Mouse (Mus musculus) frontal cortex, postnatal 36 days (tissue): ENCODE measurements at regions not wholly inside any gene's neighbourhood (a gene's known extent, or its start where the extent isn't known, plus 50 kb on each side); places are given as distances from the start of the nearest gene placed in this dataset.

ENCODE experiments used
- DNase-seq, 2 experiments: peaks; one replicate each; pipeline ENCODE4 v3.0.0; 2022; ENCODE audit warnings: low spot score in 2 of 2

DNA sequence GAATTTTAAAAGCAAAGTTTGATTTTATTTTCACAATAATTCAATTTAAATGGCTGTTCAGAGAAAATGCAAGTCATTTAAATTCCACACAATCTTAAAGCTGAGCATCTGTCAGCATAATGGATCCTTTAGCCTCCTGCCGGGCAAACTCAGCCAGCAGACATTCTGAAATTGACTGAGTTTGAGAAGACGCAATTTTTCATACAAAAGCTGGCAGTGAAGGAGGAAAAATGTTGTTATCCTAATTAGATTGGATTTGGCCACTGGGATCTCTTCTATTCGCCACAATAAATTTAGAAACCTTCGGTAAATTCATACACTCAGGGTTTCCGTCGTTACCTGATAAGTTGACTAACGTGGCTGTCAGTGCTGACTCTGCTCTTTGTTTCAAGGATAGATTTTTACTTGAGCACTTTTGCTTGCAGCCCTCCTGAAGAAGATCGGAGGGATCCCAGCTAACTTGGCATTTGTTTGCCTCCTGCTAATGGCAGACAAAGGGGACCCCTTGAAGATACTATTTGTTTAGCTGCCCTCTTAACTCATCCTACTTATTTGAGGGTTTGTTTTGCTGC lies 244.9 kb upstream of the Fsip2 start:
- DNase-seq = peak in 1 of 2 experiments; percentile 3

DNA sequence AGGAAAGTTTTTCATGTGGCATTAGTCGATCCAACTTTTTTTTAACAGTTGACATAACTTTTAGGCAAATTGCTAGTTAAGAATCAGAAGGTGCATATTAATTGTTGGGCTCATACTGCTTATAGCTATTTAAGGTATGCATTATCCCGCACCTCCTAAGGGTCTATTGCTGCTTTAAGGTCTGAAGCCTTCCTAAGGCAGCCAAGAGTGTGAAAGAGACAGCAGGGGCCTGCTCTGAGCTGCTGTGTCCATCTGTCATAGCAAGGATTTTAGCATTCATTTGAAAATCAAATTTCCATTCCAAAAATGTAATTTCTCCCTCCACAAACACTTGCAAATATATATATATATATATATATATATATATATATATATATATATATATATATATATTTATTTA lies 241.6 kb upstream of the Fsip2 start:
- DNase-seq = no peak

DNA sequence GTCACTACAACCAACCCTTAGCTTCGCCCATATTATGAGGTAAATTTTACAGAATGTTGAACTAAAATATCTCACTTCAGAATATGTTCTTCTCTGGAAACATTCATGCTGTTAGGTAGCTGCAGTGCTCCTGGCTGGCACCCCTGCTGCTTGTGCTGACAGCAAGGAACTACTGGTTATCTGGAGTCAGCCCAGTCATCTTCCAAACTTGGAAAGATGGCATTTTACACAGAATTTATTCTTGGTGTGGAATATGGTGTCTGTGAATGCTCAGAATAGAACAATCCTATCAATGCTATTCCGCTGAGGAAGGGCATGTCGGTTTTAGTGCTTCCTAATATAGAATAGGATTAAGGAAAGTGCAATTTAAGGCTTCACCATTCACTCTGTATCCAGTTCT lies 227.7 kb upstream of the Fsip2 start:
- peak; percentile 9 to 51 for DNase-seq
